Mouse (Mus musculus): Measurements from ENCODE around the gene Tmem139. TPM values are rescaled to one million over a fixed set of nuclear protein-coding genes. Genes with fewer than 3 reads are reported as not detected.

Tmem139 gene
- polyA plus RNA-seq, 1 experiment from 2014 or later: 0.23 TPM

DNA sequence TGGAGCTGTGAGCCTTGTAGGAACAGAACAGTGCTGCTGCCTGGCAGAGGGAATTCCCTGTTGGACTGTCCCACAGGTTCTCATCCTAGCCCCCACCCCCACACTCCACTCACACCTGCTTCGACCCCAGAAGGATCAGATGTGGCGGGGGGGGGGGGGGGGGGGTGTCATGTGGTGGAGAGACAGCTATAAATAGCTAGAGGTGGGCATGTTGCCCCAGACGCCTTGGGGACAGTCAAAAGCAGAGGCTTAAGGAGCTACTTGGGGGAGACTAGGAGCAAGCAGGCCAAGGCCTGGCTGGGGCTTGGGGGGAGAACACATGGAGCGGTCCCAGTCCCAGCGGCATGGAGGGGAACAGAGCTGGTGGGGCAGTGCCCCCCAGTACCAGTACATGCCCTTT lies 24.7 kb downstream of the Tmem139 start, which contains the start of gene Clcn1:
TSS of gene Clcn1 (plus strand) at position 238 of the 400 bp plus-strand sequence.
- no peak for ATAC-seq (ENCODE audit: insufficient number of reproducible peaks, insufficient read depth, low FRiP score, low read depth)
- H3K4me3 ChIP-seq (ENCODE audit: control insufficient read depth in 1 of 2, insufficient read depth in 1 of 2, low read depth in 1 of 2, low read length in 2 of 2): no peak within 1 kb of the TSS
- H3K27me3 ChIP-seq (ENCODE audit: control insufficient read depth, insufficient read depth, low read length): no peaks in the 10 kb centered on the region
- no peaks in the 10 kb centered on the region for H3K9me3 ChIP-seq (ENCODE audit: control insufficient read depth, low read length)
- WGBS: 48% methylated on average over 4 of the region's 5 CpGs
- no peak within 1 kb of the TSS for H3K4me2 ChIP-seq (ENCODE audit: low read length)
- H3K4me1 ChIP-seq (ENCODE audit: control insufficient read depth in 2 of 2, insufficient read depth in 2 of 2, low read length in 2 of 2): peaks cover 5 to 12% of the 10 kb centered on the region in 2 experiments; a peak in 3 of 4 replicates
- H3K9ac ChIP-seq (ENCODE audit: low read length): no peak within 1 kb of the TSS
- H3K36me3 ChIP-seq (ENCODE audit: control insufficient read depth, insufficient read depth, low read length): peaks cover 35% of the 10 kb centered on the region
- H3K27ac ChIP-seq (replicated peaks in 1 of 2; ENCODE audit: control insufficient read depth in 1 of 2, insufficient read depth in 1 of 2, low read depth in 2 of 2, low read length in 2 of 2): no peak within 1 kb of the TSS

DNA sequence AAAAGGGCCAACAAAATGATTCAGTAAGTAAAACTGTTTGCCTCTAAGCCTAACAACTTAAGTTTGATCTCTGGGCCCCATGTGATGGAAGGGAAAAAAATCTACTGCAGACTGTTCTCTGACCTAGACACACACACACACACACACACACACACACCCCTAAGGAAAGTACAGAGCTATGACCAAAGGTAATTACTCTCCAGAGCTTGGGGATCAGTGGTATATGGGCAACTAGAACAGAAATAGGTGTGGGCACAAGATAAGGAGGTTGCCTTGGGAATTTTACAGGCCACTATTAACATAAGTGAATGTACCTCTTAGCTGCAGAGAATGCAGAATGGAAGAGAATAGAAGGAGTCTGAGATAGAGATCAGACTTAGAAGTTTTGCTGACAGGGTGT lies 25.8 kb downstream of the Tmem139 start:
- Histone ChIP-seq H3K36me3 (ENCODE audit: control insufficient read depth, insufficient read depth, low read length) (peaks cover 27% of the 10 kb centered on the region), H3K27me3 (ENCODE audit: control insufficient read depth, insufficient read depth, low read length) (no peaks in the 10 kb centered on the region), H3K27ac (replicated peaks in 1 of 2; ENCODE audit: control insufficient read depth in 1 of 2, insufficient read depth in 1 of 2, low read depth in 2 of 2, low read length in 2 of 2) (no peak overlapping the region), H3K4me3 (ENCODE audit: control insufficient read depth in 1 of 2, insufficient read depth in 1 of 2, low read depth in 1 of 2, low read length in 2 of 2) (no peak overlapping the region), H3K4me1 (ENCODE audit: control insufficient read depth in 2 of 2, insufficient read depth in 2 of 2, low read length in 2 of 2) (peaks cover 5 to 12% of the 10 kb centered on the region in 2 experiments; a peak in 3 of 4 replicates), H3K4me2 (ENCODE audit: low read length) (no peak overlapping the region), H3K9me3 (ENCODE audit: control insufficient read depth, low read length) (no peaks in the 10 kb centered on the region), H3K9ac (ENCODE audit: low read length) (no peak overlapping the region)
- ATAC-seq (ENCODE audit: insufficient number of reproducible peaks, insufficient read depth, low FRiP score, low read depth): no peak

DNA sequence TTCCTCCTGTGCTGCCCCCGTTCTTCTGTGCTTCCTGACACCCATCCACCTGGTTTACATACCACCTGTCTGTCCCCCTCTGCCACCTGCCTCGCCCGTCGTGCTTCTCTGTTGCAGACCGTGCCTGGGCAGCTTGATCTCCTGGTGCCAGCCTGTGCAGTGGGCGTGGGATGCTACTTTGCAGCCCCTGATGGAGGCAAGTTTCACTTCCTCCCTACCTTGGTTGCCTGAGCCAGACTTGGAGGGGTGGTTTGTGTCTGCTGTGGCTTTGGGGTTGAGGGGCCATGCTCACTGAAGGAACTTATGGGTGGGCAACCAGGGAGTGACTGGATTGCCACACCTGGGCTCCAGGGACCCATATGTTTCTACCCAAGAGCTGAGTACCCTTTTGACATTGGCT lies 31.6 kb downstream of the Tmem139 start:
- H3K4me2 ChIP-seq (ENCODE audit: low read length): no peak overlapping the region
- H3K27me3 ChIP-seq (ENCODE audit: control insufficient read depth, insufficient read depth, low read length): no peaks in the 10 kb centered on the region
- no peak overlapping the region for H3K4me3 ChIP-seq (ENCODE audit: control insufficient read depth in 1 of 2, insufficient read depth in 1 of 2, low read depth in 1 of 2, low read length in 2 of 2)
- 86% methylated on average over 6 of the region's 6 CpGs for WGBS
- H3K4me1 ChIP-seq (ENCODE audit: control insufficient read depth in 2 of 2, insufficient read depth in 2 of 2, low read length in 2 of 2): peaks cover 0 to 3% of the 10 kb centered on the region in 2 experiments; a peak in 1 of 4 replicates
- no peak for ATAC-seq (ENCODE audit: insufficient number of reproducible peaks, insufficient read depth, low FRiP score, low read depth)
- H3K9me3 ChIP-seq (ENCODE audit: control insufficient read depth, low read length): no peaks in the 10 kb centered on the region
- H3K9ac ChIP-seq (ENCODE audit: low read length): no peak overlapping the region
- peaks cover 26% of the 10 kb centered on the region; the same call in 1 of the 2 replicates for H3K36me3 ChIP-seq (ENCODE audit: control insufficient read depth, insufficient read depth, low read length)
- H3K27ac ChIP-seq (replicated peaks in 1 of 2; ENCODE audit: control insufficient read depth in 1 of 2, insufficient read depth in 1 of 2, low read depth in 2 of 2, low read length in 2 of 2): no peak overlapping the region

DNA sequence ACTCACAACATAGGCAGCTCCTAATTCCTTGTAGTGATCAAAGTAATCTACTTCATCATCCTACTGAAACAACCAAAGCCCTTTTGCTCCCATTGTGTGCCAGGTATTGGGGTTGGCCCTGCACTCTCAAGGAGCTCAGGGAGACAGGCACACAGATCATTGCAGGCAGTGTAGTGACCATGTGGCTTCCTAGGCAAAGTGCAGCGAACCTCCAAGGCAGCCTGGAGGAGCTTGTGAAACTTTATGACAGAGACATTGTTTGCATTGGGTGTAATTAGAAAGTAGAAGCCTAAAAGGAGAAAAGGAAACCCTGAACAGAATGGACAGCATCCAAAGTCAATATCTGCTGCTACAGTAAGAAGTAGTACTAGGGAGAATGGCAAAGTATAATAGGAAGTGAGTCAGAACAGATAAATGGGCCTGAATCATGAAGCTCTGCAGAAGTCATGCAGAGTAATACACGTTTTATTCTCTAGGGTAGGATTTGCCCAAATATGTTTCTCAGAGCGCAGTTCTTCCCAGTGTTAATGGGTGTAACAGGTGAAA lies 33.9 kb downstream of the Tmem139 start:
- no peak for ATAC-seq (ENCODE audit: insufficient number of reproducible peaks, insufficient read depth, low FRiP score, low read depth)
- no peaks in the 10 kb centered on the region for H3K27me3 ChIP-seq (ENCODE audit: control insufficient read depth, insufficient read depth, low read length)
- H3K9me3 ChIP-seq (ENCODE audit: control insufficient read depth, low read length): no peaks in the 10 kb centered on the region
- H3K36me3 ChIP-seq (ENCODE audit: control insufficient read depth, insufficient read depth, low read length): peaks cover 31% of the 10 kb centered on the region
- H3K4me1 ChIP-seq (ENCODE audit: control insufficient read depth in 2 of 2, insufficient read depth in 2 of 2, low read length in 2 of 2): peaks cover 0 to 3% of the 10 kb centered on the region in 2 experiments; a peak in 1 of 4 replicates
- no peak overlapping the region for H3K27ac ChIP-seq (replicated peaks in 1 of 2; ENCODE audit: control insufficient read depth in 1 of 2, insufficient read depth in 1 of 2, low read depth in 2 of 2, low read length in 2 of 2)
- H3K4me3 ChIP-seq (ENCODE audit: control insufficient read depth in 1 of 2, insufficient read depth in 1 of 2, low read depth in 1 of 2, low read length in 2 of 2): no peak overlapping the region
- 63% methylated on average over 3 of the region's 3 CpGs for WGBS
- H3K4me2 ChIP-seq (ENCODE audit: low read length): no peak overlapping the region
- H3K9ac ChIP-seq (ENCODE audit: low read length): no peak overlapping the region

DNA sequence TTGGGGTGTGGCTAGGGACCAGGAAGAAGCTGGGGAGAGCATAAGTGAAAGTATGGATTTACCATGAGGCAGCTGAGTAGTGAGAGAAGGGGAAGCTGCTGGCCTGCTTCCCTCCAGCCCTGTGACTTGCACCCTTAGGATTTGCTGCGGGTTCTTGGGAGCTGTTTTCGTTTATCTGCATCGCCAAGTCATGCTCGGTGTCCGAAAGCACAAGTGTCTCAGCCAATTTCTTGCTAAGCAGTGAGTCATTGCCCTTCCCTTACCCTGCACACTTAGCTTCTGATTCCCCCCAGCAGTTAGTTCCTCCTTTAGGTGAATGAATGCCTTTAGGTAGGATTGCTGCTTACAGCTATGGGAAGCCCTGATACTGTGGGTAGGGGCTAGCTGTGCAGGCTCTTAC lies 37.6 kb downstream of the Tmem139 start:
- peaks cover 0 to 3% of the 10 kb centered on the region in 2 experiments; a peak in 1 of 4 replicates for H3K4me1 ChIP-seq (ENCODE audit: control insufficient read depth in 2 of 2, insufficient read depth in 2 of 2, low read length in 2 of 2)
- WGBS: 86% methylated on average over 5 of the region's 5 CpGs
- H3K4me2 ChIP-seq (ENCODE audit: low read length): no peak overlapping the region
- H3K27me3 ChIP-seq (ENCODE audit: control insufficient read depth, insufficient read depth, low read length): no peaks in the 10 kb centered on the region
- ATAC-seq (ENCODE audit: insufficient number of reproducible peaks, insufficient read depth, low FRiP score, low read depth): no peak
- peaks cover 22% of the 10 kb centered on the region for H3K36me3 ChIP-seq (ENCODE audit: control insufficient read depth, insufficient read depth, low read length)
- no peak overlapping the region for H3K27ac ChIP-seq (replicated peaks in 1 of 2; ENCODE audit: control insufficient read depth in 1 of 2, insufficient read depth in 1 of 2, low read depth in 2 of 2, low read length in 2 of 2)
- H3K4me3 ChIP-seq (ENCODE audit: control insufficient read depth in 1 of 2, insufficient read depth in 1 of 2, low read depth in 1 of 2, low read length in 2 of 2): no peak overlapping the region
- H3K9me3 ChIP-seq (ENCODE audit: control insufficient read depth, low read length): no peaks in the 10 kb centered on the region
- H3K9ac ChIP-seq (ENCODE audit: low read length): no peak overlapping the region

DNA sequence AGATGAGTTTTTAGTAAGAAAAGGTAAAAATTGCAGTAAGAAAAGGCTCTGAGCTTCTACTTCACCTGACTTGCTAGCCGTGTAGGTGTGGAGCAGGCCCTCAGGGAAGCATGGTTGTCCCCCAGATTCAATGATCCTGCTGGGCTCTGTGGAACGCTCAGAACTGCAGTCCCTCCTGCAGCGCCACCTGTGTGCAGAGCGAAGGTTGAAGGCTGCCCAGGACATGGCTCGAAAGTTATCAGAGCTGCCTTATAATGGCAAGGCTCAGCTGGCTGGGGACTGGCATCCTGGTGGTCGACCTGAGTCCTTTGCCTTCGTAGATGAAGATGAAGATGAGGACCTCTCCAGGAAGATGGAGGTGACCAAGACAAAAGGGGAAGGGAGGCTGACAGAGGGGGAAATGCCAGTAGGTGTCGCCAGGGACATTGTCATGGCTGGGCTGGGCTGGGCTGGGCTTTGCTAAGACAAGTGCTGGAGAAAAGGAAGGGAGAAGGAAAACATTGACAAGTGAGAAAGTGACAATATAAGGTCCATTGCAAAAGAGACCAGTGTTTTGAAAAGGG lies 48.1 kb downstream of the Tmem139 start:
- Histone ChIP-seq H3K4me3 (ENCODE audit: control insufficient read depth in 1 of 2, insufficient read depth in 1 of 2, low read depth in 1 of 2, low read length in 2 of 2) (no peak overlapping the region), H3K27ac (replicated peaks in 1 of 2; ENCODE audit: control insufficient read depth in 1 of 2, insufficient read depth in 1 of 2, low read depth in 2 of 2, low read length in 2 of 2) (no peak overlapping the region), H3K4me2 (ENCODE audit: low read length) (no peak overlapping the region), H3K27me3 (ENCODE audit: control insufficient read depth, insufficient read depth, low read length) (no peaks in the 10 kb centered on the region), H3K9ac (ENCODE audit: low read length) (no peak overlapping the region), H3K36me3 (ENCODE audit: control insufficient read depth, insufficient read depth, low read length) (peaks cover 54% of the 10 kb centered on the region), H3K4me1 (ENCODE audit: control insufficient read depth in 2 of 2, insufficient read depth in 2 of 2, low read length in 2 of 2) (no peaks in the 10 kb centered on the region), H3K9me3 (ENCODE audit: control insufficient read depth, low read length) (no peaks in the 10 kb centered on the region)
- ATAC-seq (ENCODE audit: insufficient number of reproducible peaks, insufficient read depth, low FRiP score, low read depth): no peak
- 48% methylated on average over 8 of the region's 8 CpGs for WGBS

DNA sequence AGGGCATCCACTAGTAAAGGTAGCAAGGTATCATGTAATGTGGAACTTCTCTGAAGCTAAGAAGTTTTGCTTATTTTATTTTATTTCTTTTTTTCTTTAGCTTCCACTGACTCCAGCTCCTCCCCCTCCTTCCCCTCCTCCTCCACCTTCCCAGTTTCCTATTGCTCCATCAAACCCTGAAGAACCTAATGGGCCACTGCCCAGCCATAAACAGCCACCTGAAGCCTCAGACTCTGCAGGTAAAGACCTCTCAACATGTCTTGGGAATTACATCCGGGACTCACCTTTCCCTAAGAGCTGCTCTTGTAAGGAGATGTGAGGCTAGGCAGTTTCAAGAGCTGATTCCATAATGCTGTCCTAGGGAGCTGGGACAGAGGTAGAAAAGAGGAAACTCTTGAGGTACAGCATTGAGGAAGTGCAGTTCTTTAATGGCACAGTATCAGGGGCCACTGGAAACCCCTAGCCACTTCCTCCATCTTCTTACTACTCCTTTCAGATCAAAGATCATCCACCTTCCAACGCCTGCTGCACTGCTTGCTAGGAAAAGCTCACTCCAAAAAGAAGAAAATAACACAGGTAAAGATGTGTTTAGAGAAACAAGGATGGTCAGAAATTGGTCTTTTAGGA lies 48.8 kb downstream of the Tmem139 start:
- H3K9ac ChIP-seq (ENCODE audit: low read length): no peak overlapping the region
- H3K27me3 ChIP-seq (ENCODE audit: control insufficient read depth, insufficient read depth, low read length): no peaks in the 10 kb centered on the region
- no peak overlapping the region for H3K27ac ChIP-seq (replicated peaks in 1 of 2; ENCODE audit: control insufficient read depth in 1 of 2, insufficient read depth in 1 of 2, low read depth in 2 of 2, low read length in 2 of 2)
- H3K4me3 ChIP-seq (ENCODE audit: control insufficient read depth in 1 of 2, insufficient read depth in 1 of 2, low read depth in 1 of 2, low read length in 2 of 2): no peak overlapping the region
- peaks cover 54% of the 10 kb centered on the region for H3K36me3 ChIP-seq (ENCODE audit: control insufficient read depth, insufficient read depth, low read length)
- no peak for ATAC-seq (ENCODE audit: insufficient number of reproducible peaks, insufficient read depth, low FRiP score, low read depth)
- no peak overlapping the region for H3K4me2 ChIP-seq (ENCODE audit: low read length)
- no peaks in the 10 kb centered on the region for H3K9me3 ChIP-seq (ENCODE audit: control insufficient read depth, low read length)
- WGBS: 73% methylated on average over 2 of the region's 2 CpGs
- no peaks in the 10 kb centered on the region for H3K4me1 ChIP-seq (ENCODE audit: control insufficient read depth in 2 of 2, insufficient read depth in 2 of 2, low read length in 2 of 2)

Measured in heart, embryonic 14.5 days (tissue).